Mouse (Mus musculus): Measurements from ENCODE around the gene Ybx2. TPM values are rescaled to one million over a fixed set of nuclear protein-coding genes. Genes with fewer than 3 reads are reported as not detected.

The Ybx2 gene
- polyA plus RNA-seq, 1 experiment from 2014 or later: 5.1 TPM

- WGBS: under 1% methylated on average over 38 of the region's 39 CpGs
- H3K36me3 ChIP-seq (ENCODE audit: control insufficient read depth, insufficient read depth, low read length): peaks cover 18% of the 10 kb centered on the region
- DNase-seq (ENCODE audit: low spot score, missing footprints): peak; percentile 93
- H3K27me3 ChIP-seq (ENCODE audit: control insufficient read depth, insufficient read depth, low read length): no peaks in the 10 kb centered on the region
- peak overlapping the region; percentile 98 for H3K4me3 ChIP-seq (ENCODE audit: low read depth, low read length)
- peak overlapping the region; percentile 95 for H3K9ac ChIP-seq (ENCODE audit: low read length)
- H3K27ac ChIP-seq (ENCODE audit: low read depth, low read length): peak overlapping the region; percentile 86
- H3K9me3 ChIP-seq (ENCODE audit: control insufficient read depth, low read length): no peaks in the 10 kb centered on the region
- ATAC-seq (ENCODE audit: low FRiP score): no peak
- peaks cover 22% of the 10 kb centered on the region for H3K4me1 ChIP-seq (ENCODE audit: control insufficient read depth, insufficient read depth, low read length)
- peak overlapping the region; percentile 99 for H3K4me2 ChIP-seq
Measured at GRCm38 (mm10) chr11:69901993-69902392, 33.6 kb upstream of the Ybx2 start.

GRCm38 (mm10) chr11:69902972-69903371 lies 32.6 kb upstream of the Ybx2 start:
- Histone ChIP-seq H3K4me2 (peak overlapping the region; percentile 99), H3K36me3 (ENCODE audit: control insufficient read depth, insufficient read depth, low read length) (peaks cover 26% of the 10 kb centered on the region), H3K4me1 (ENCODE audit: control insufficient read depth, insufficient read depth, low read length) (peaks cover 22% of the 10 kb centered on the region), H3K27me3 (ENCODE audit: control insufficient read depth, insufficient read depth, low read length) (no peaks in the 10 kb centered on the region), H3K9me3 (ENCODE audit: control insufficient read depth, low read length) (no peaks in the 10 kb centered on the region), H3K9ac (ENCODE audit: low read length) (0 out of 2 replicates have a peak overlapping the region, but pooled peaks have one; percentile 95), H3K4me3 (ENCODE audit: low read depth, low read length) (peak overlapping the region; percentile 98; the same call in 1 of the 2 replicates), H3K27ac (ENCODE audit: low read depth, low read length) (no peak overlapping the region)
- WGBS: 90% methylated on average over 13 of the region's 13 CpGs
- ATAC-seq (ENCODE audit: low FRiP score) (no peak), DNase-seq (ENCODE audit: low spot score, missing footprints) (no peak)

GRCm38 (mm10) chr11:69904311-69904710 lies 31.3 kb upstream of the Ybx2 start:
- Histone ChIP-seq H3K9ac (ENCODE audit: low read length) (no peak overlapping the region), H3K9me3 (ENCODE audit: control insufficient read depth, low read length) (no peaks in the 10 kb centered on the region), H3K4me3 (ENCODE audit: low read depth, low read length) (no peak overlapping the region), H3K4me2 (no peak overlapping the region), H3K36me3 (ENCODE audit: control insufficient read depth, insufficient read depth, low read length) (peaks cover 36% of the 10 kb centered on the region), H3K27me3 (ENCODE audit: control insufficient read depth, insufficient read depth, low read length) (no peaks in the 10 kb centered on the region), H3K4me1 (ENCODE audit: control insufficient read depth, insufficient read depth, low read length) (peaks cover 20% of the 10 kb centered on the region), H3K27ac (ENCODE audit: low read depth, low read length) (no peak overlapping the region)
- no peak for DNase-seq (ENCODE audit: low spot score, missing footprints)
- ATAC-seq (ENCODE audit: low FRiP score): no peak
- 96% methylated on average over 9 of the region's 9 CpGs for WGBS

- peaks cover 66% of the 10 kb centered on the region for H3K36me3 ChIP-seq (ENCODE audit: control insufficient read depth, insufficient read depth, low read length)
- DNase-seq (ENCODE audit: low spot score, missing footprints) (no peak), ATAC-seq (ENCODE audit: low FRiP score) (no peak)
- no peak overlapping the region for H3K4me3 ChIP-seq (ENCODE audit: low read depth, low read length)
- no peaks in the 10 kb centered on the region for H3K27me3 ChIP-seq (ENCODE audit: control insufficient read depth, insufficient read depth, low read length)
- H3K4me1 ChIP-seq (ENCODE audit: control insufficient read depth, insufficient read depth, low read length): peaks cover 6% of the 10 kb centered on the region
- no peak overlapping the region for H3K9ac ChIP-seq (ENCODE audit: low read length)
- WGBS: 95% methylated on average over 11 of the region's 11 CpGs
- H3K4me2 ChIP-seq: no peak overlapping the region
- H3K9me3 ChIP-seq (ENCODE audit: control insufficient read depth, low read length): no peaks in the 10 kb centered on the region
- H3K27ac ChIP-seq (ENCODE audit: low read depth, low read length): no peak overlapping the region
Measured at GRCm38 (mm10) chr11:69908645-69909044, 27.0 kb upstream of the Ybx2 start.

GRCm38 (mm10) chr11:69909174-69909573 lies 26.4 kb upstream of the Ybx2 start:
- DNase-seq (ENCODE audit: low spot score, missing footprints) (no peak), ATAC-seq (ENCODE audit: low FRiP score) (no peak)
- Histone ChIP-seq H3K4me3 (ENCODE audit: low read depth, low read length) (no peak overlapping the region), H3K4me2 (no peak overlapping the region), H3K36me3 (ENCODE audit: control insufficient read depth, insufficient read depth, low read length) (peaks cover 64% of the 10 kb centered on the region), H3K9ac (ENCODE audit: low read length) (no peak overlapping the region), H3K9me3 (ENCODE audit: control insufficient read depth, low read length) (no peaks in the 10 kb centered on the region), H3K27me3 (ENCODE audit: control insufficient read depth, insufficient read depth, low read length) (no peaks in the 10 kb centered on the region), H3K27ac (ENCODE audit: low read depth, low read length) (no peak overlapping the region), H3K4me1 (ENCODE audit: control insufficient read depth, insufficient read depth, low read length) (peaks cover 6% of the 10 kb centered on the region)
- 93% methylated on average over 5 of the region's 5 CpGs for WGBS

- Histone ChIP-seq H3K4me2 (no peak overlapping the region), H3K36me3 (ENCODE audit: control insufficient read depth, insufficient read depth, low read length) (peaks cover 60% of the 10 kb centered on the region), H3K9me3 (ENCODE audit: control insufficient read depth, low read length) (no peaks in the 10 kb centered on the region), H3K27me3 (ENCODE audit: control insufficient read depth, insufficient read depth, low read length) (no peaks in the 10 kb centered on the region), H3K4me3 (ENCODE audit: low read depth, low read length) (no peak overlapping the region), H3K4me1 (ENCODE audit: control insufficient read depth, insufficient read depth, low read length) (peaks cover 14% of the 10 kb centered on the region), H3K9ac (ENCODE audit: low read length) (no peak overlapping the region), H3K27ac (ENCODE audit: low read depth, low read length) (no peak overlapping the region)
- 96% methylated on average over 8 of the region's 8 CpGs for WGBS
- ATAC-seq (ENCODE audit: low FRiP score) (no peak), DNase-seq (ENCODE audit: low spot score, missing footprints) (no peak)
Measured at GRCm38 (mm10) chr11:69910177-69910576, 25.4 kb upstream of the Ybx2 start.

GRCm38 (mm10) chr11:69910781-69911560 lies 24.6 kb upstream of the Ybx2 start:
- Histone ChIP-seq H3K4me3 (ENCODE audit: low read depth, low read length) (no peak overlapping the region), H3K9ac (ENCODE audit: low read length) (no peak overlapping the region), H3K36me3 (ENCODE audit: control insufficient read depth, insufficient read depth, low read length) (peaks cover 57% of the 10 kb centered on the region), H3K4me1 (ENCODE audit: control insufficient read depth, insufficient read depth, low read length) (peaks cover 19% of the 10 kb centered on the region), H3K27ac (ENCODE audit: low read depth, low read length) (no peak overlapping the region), H3K27me3 (ENCODE audit: control insufficient read depth, insufficient read depth, low read length) (no peaks in the 10 kb centered on the region), H3K9me3 (ENCODE audit: control insufficient read depth, low read length) (no peaks in the 10 kb centered on the region), H3K4me2 (no peak overlapping the region)
- 95% methylated on average over 17 of the region's 17 CpGs for WGBS
- ATAC-seq (ENCODE audit: low FRiP score): no peak
- DNase-seq (ENCODE audit: low spot score, missing footprints): peak; percentile 73

- no peak for ATAC-seq (ENCODE audit: low FRiP score)
- Histone ChIP-seq H3K9me3 (ENCODE audit: control insufficient read depth, low read length) (no peaks in the 10 kb centered on the region), H3K4me1 (ENCODE audit: control insufficient read depth, insufficient read depth, low read length) (peaks cover 21% of the 10 kb centered on the region), H3K9ac (ENCODE audit: low read length) (no peak overlapping the region), H3K36me3 (ENCODE audit: control insufficient read depth, insufficient read depth, low read length) (peaks cover 56% of the 10 kb centered on the region), H3K4me2 (no peak overlapping the region), H3K27me3 (ENCODE audit: control insufficient read depth, insufficient read depth, low read length) (no peaks in the 10 kb centered on the region), H3K27ac (ENCODE audit: low read depth, low read length) (no peak overlapping the region), H3K4me3 (ENCODE audit: low read depth, low read length) (no peak overlapping the region)
- WGBS: 84% methylated on average over 6 of the region's 6 CpGs
- peak; percentile 77 for DNase-seq (ENCODE audit: low spot score, missing footprints)
Measured at GRCm38 (mm10) chr11:69911701-69912100, 23.9 kb upstream of the Ybx2 start.

- peak overlapping the region; percentile 72; the same call in 1 of the 2 replicates for H3K4me3 ChIP-seq (ENCODE audit: low read depth, low read length)
- peak overlapping the region; percentile 89; the same call in 1 of the 2 replicates for H3K9ac ChIP-seq (ENCODE audit: low read length)
- peak overlapping the region; percentile 74 for H3K4me2 ChIP-seq
- no peaks in the 10 kb centered on the region for H3K9me3 ChIP-seq (ENCODE audit: control insufficient read depth, low read length)
- no peaks in the 10 kb centered on the region for H3K27me3 ChIP-seq (ENCODE audit: control insufficient read depth, insufficient read depth, low read length)
- no peak overlapping the region; the same call in 1 of the 2 replicates for H3K27ac ChIP-seq (ENCODE audit: low read depth, low read length)
- DNase-seq (ENCODE audit: low spot score, missing footprints) (peak; percentile 75), ATAC-seq (ENCODE audit: low FRiP score) (peak; percentile 8; the same call in 1 of the 2 replicates)
- 73% methylated on average over 15 of the region's 15 CpGs for WGBS
- H3K4me1 ChIP-seq (ENCODE audit: control insufficient read depth, insufficient read depth, low read length): peaks cover 21% of the 10 kb centered on the region
- peaks cover 56% of the 10 kb centered on the region for H3K36me3 ChIP-seq (ENCODE audit: control insufficient read depth, insufficient read depth, low read length)
Measured at GRCm38 (mm10) chr11:69912716-69913530, 22.7 kb upstream of the Ybx2 start.

Data from midbrain, embryonic 11.5 days (tissue).